ENCODE assay signal across 8 mouse cellular contexts in genomic region chr11:113865627-113866026, GRCm38 (mm10).
DNase-seq lines count a peak whose midpoint lies in the region; ATAC-seq and TF ChIP-seq lines count a peak whose summit lies in the region.

No protein-coding gene starts in this region.

- H3K9ac ChIP-seq in hindbrain, postnatal 0 days (replicated peaks; ENCODE audit: low read length): no peak overlapping the region

- intact Hi-C loops in left cerebral cortex, adult 2 months (cut with DNase I): loop anchor here (1.0 to 10.0 kb wide), 5 partner anchors 87 to 771 kb away; no protein-coding TSS in a partner anchor

- H3K4me2 ChIP-seq in hindbrain, postnatal 0 days (ENCODE audit: low read depth, low read length): no peak overlapping the region

- no peak overlapping the region for H3K4me3 ChIP-seq in hindbrain, postnatal 0 days (ENCODE audit: low read length)
- H3K4me3 ChIP-seq in left cerebral cortex, adult 2 months: no peak overlapping the region

- 32% methylated on average over 8 of the region's 8 CpGs for WGBS in hindbrain, postnatal 0 days

- H3K9me3 ChIP-seq in hindbrain, postnatal 0 days (ENCODE audit: low read length): no peaks in the 10 kb centered on the region

- TF ChIP-seq CTCF in hindbrain, postnatal 0 days (IDR thresholded peaks at IDR 0.05; ENCODE audit: low read depth): peak; percentile 99
- peak; percentile 97 for TF ChIP-seq CTCF in left cerebral cortex, adult 2 months (IDR thresholded peaks at IDR 0.05)

- no peaks in the 10 kb centered on the region for H3K36me3 ChIP-seq in hindbrain, postnatal 0 days (ENCODE audit: insufficient read depth, low read length)

- no peak overlapping the region for H3K27ac ChIP-seq in hindbrain, postnatal 0 days
- H3K27ac ChIP-seq in left cerebral cortex, adult 2 months: no peak overlapping the region

- H3K27me3 ChIP-seq in hindbrain, postnatal 0 days (ENCODE audit: insufficient read depth, low read length): no peaks in the 10 kb centered on the region

- peak; percentile 75 for ATAC-seq in hindbrain, postnatal 0 days
- ATAC-seq in megakaryocyte-erythroid progenitor cell, adult 5-6 weeks (replicated peaks; ENCODE audit: low FRiP score, low TSS enrichment, poor library complexity, severe bottlenecking): peak; percentile 91

- no peaks in the 10 kb centered on the region for H3K4me1 ChIP-seq in hindbrain, postnatal 0 days (ENCODE audit: insufficient read depth, low read length)

- DNase-seq in R1 (ENCODE audit: low read depth, low spot score): peak; percentile 85
- peak; percentile 92 to 95 for DNase-seq in cerebellum, postnatal 14 days
- peak; percentile 67 to 80 for DNase-seq in frontal cortex, postnatal 14 days (ENCODE audit: low spot score in 2 of 2)
- DNase-seq in hindbrain, postnatal 0 days (ENCODE audit: low spot score): peak; percentile 93
- peak; percentile 81 to 85 for DNase-seq in left cerebral cortex, adult 2 months (ENCODE audit: extremely low spot score in 1 of 2, low spot score in 2 of 2)
- DNase-seq in right cerebral cortex, postnatal 25 days: peak; percentile 76
- peak; percentile 69 to 89 for DNase-seq in urinary bladder, postnatal 36 days (ENCODE audit: low spot score in 2 of 2)
